Mouse (Mus musculus): ENCODE results near the gene Slc48a1.

DNA sequence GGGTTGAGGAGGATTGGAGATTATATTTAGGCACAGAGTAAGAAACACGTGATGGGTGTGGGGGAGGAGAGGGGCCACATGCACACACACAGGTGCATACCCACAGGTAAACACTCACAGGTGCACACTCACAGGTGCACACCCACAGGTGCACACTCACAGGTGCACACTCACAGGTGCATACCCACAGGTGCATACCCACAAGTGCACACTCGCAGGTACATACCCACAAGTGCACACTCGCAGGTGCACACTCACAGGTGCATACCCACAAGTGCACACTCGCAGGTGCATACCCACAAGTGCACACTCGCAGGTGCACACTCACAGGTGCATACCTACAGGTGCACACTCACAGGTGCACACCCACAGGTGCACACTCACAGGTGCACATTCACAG, 32.1 kb downstream of the Slc48a1 start:
- TF ChIP-seq CTCF (conservative IDR thresholded peaks at IDR 0.05; ENCODE audit: low read length) (no peak), NANOG (IDR thresholded peaks at IDR 0.05; ENCODE audit: borderline replicate concordance, low read length) (no peak), POU5F1 (IDR thresholded peaks at IDR 0.05; ENCODE audit: borderline replicate concordance, low read length) (no peak)
